Mouse (Mus musculus): Measurements from ENCODE around the gene Lurap1l. TPM values are rescaled to one million over a fixed set of nuclear protein-coding genes. Genes with fewer than 3 reads are reported as not detected.

Lurap1l gene
- polyA plus RNA-seq, 1 experiment = 0.02 TPM

GRCm38 (mm10) chr4:80934749-80935148, 24.3 kb downstream of the Lurap1l start:
- Histone ChIP-seq H3K4me3 (ENCODE audit: control insufficient read depth, low read depth, low read length) (no peak overlapping the region), H3K27ac (ENCODE audit: control insufficient read depth, insufficient read depth, low read depth, low read length) (no peak overlapping the region), H3K4me1 (ENCODE audit: control insufficient read depth, insufficient read depth, low read length) (no peaks in the 10 kb centered on the region), H3K27me3 (ENCODE audit: control insufficient read depth, insufficient read depth, low read length) (no peaks in the 10 kb centered on the region), H3K36me3 (ENCODE audit: control insufficient read depth, insufficient read depth, low read length) (no peaks in the 10 kb centered on the region)
- TF ChIP-seq CTCF (IDR thresholded peaks at IDR 0.05; ENCODE audit: control insufficient read depth, insufficient read depth, insufficient replicate concordance, low read depth, low read length) (no peak), POLR2A (IDR thresholded peaks at IDR 0.05; ENCODE audit: control insufficient read depth, low read depth, low read length) (no peak)

- H3K27ac ChIP-seq (ENCODE audit: control insufficient read depth, insufficient read depth, low read depth, low read length) = no peak overlapping the region
- TF ChIP-seq CTCF (IDR thresholded peaks at IDR 0.05; ENCODE audit: control insufficient read depth, insufficient read depth, insufficient replicate concordance, low read depth, low read length) = no peak
- TF ChIP-seq POLR2A (IDR thresholded peaks at IDR 0.05; ENCODE audit: control insufficient read depth, low read depth, low read length) = no peak
- no peak overlapping the region for H3K4me3 ChIP-seq (ENCODE audit: control insufficient read depth, low read depth, low read length)
- H3K36me3 ChIP-seq (ENCODE audit: control insufficient read depth, insufficient read depth, low read length) = no peaks in the 10 kb centered on the region
- H3K4me1 ChIP-seq (ENCODE audit: control insufficient read depth, insufficient read depth, low read length) = no peaks in the 10 kb centered on the region
- H3K27me3 ChIP-seq (ENCODE audit: control insufficient read depth, insufficient read depth, low read length) = no peaks in the 10 kb centered on the region
Observed at GRCm38 (mm10) chr4:80939115-80939514, 28.7 kb downstream of the Lurap1l start.

GRCm38 (mm10) chr4:80940946-80941345, 30.5 kb downstream of the Lurap1l start:
- H3K27me3 ChIP-seq (ENCODE audit: control insufficient read depth, insufficient read depth, low read length) = no peaks in the 10 kb centered on the region
- no peak overlapping the region for H3K27ac ChIP-seq (ENCODE audit: control insufficient read depth, insufficient read depth, low read depth, low read length)
- no peak overlapping the region for H3K4me3 ChIP-seq (ENCODE audit: control insufficient read depth, low read depth, low read length)
- TF ChIP-seq CTCF (IDR thresholded peaks at IDR 0.05; ENCODE audit: control insufficient read depth, insufficient read depth, insufficient replicate concordance, low read depth, low read length) (no peak), POLR2A (IDR thresholded peaks at IDR 0.05; ENCODE audit: control insufficient read depth, low read depth, low read length) (no peak)
- no peaks in the 10 kb centered on the region for H3K4me1 ChIP-seq (ENCODE audit: control insufficient read depth, insufficient read depth, low read length)
- no peaks in the 10 kb centered on the region for H3K36me3 ChIP-seq (ENCODE audit: control insufficient read depth, insufficient read depth, low read length)

GRCm38 (mm10) chr4:80941978-80942377, 31.5 kb downstream of the Lurap1l start:
- Histone ChIP-seq H3K4me1 (ENCODE audit: control insufficient read depth, insufficient read depth, low read length) (no peaks in the 10 kb centered on the region), H3K27ac (ENCODE audit: control insufficient read depth, insufficient read depth, low read depth, low read length) (no peak overlapping the region), H3K27me3 (ENCODE audit: control insufficient read depth, insufficient read depth, low read length) (no peaks in the 10 kb centered on the region), H3K4me3 (ENCODE audit: control insufficient read depth, low read depth, low read length) (no peak overlapping the region), H3K36me3 (ENCODE audit: control insufficient read depth, insufficient read depth, low read length) (no peaks in the 10 kb centered on the region)
- TF ChIP-seq CTCF (IDR thresholded peaks at IDR 0.05; ENCODE audit: control insufficient read depth, insufficient read depth, insufficient replicate concordance, low read depth, low read length) = no peak
- no peak for TF ChIP-seq POLR2A (IDR thresholded peaks at IDR 0.05; ENCODE audit: control insufficient read depth, low read depth, low read length)

GRCm38 (mm10) chr4:80944605-80945004, 34.2 kb downstream of the Lurap1l start:
- no peaks in the 10 kb centered on the region for H3K27me3 ChIP-seq (ENCODE audit: control insufficient read depth, insufficient read depth, low read length)
- no peak overlapping the region for H3K4me3 ChIP-seq (ENCODE audit: control insufficient read depth, low read depth, low read length)
- no peaks in the 10 kb centered on the region for H3K36me3 ChIP-seq (ENCODE audit: control insufficient read depth, insufficient read depth, low read length)
- H3K27ac ChIP-seq (ENCODE audit: control insufficient read depth, insufficient read depth, low read depth, low read length) = no peak overlapping the region
- H3K4me1 ChIP-seq (ENCODE audit: control insufficient read depth, insufficient read depth, low read length) = no peaks in the 10 kb centered on the region
- TF ChIP-seq CTCF (IDR thresholded peaks at IDR 0.05; ENCODE audit: control insufficient read depth, insufficient read depth, insufficient replicate concordance, low read depth, low read length) (no peak), POLR2A (IDR thresholded peaks at IDR 0.05; ENCODE audit: control insufficient read depth, low read depth, low read length) (no peak)

- TF ChIP-seq POLR2A (IDR thresholded peaks at IDR 0.05; ENCODE audit: control insufficient read depth, low read depth, low read length) (no peak), CTCF (IDR thresholded peaks at IDR 0.05; ENCODE audit: control insufficient read depth, insufficient read depth, insufficient replicate concordance, low read depth, low read length) (no peak)
Observed at GRCm38 (mm10) chr4:80949110-80949509, 38.7 kb downstream of the Lurap1l start.

GRCm38 (mm10) chr4:80949720-80950119, 39.3 kb downstream of the Lurap1l start:
- H3K27me3 ChIP-seq (ENCODE audit: control insufficient read depth, insufficient read depth, low read length) = no peaks in the 10 kb centered on the region

More at GRCm38 (mm10) chr4:80949110-80949509, 38.7 kb downstream of the Lurap1l start:
- H3K4me3 ChIP-seq (ENCODE audit: control insufficient read depth, low read depth, low read length) = no peak overlapping the region
- no peak overlapping the region for H3K27ac ChIP-seq (ENCODE audit: control insufficient read depth, insufficient read depth, low read depth, low read length)
- no peaks in the 10 kb centered on the region for H3K27me3 ChIP-seq (ENCODE audit: control insufficient read depth, insufficient read depth, low read length)
- H3K36me3 ChIP-seq (ENCODE audit: control insufficient read depth, insufficient read depth, low read length) = no peaks in the 10 kb centered on the region
- H3K4me1 ChIP-seq (ENCODE audit: control insufficient read depth, insufficient read depth, low read length) = no peaks in the 10 kb centered on the region

GRCm38 (mm10) chr4:80950280-80950781, 39.9 kb downstream of the Lurap1l start:
- Histone ChIP-seq H3K4me1 (ENCODE audit: control insufficient read depth, insufficient read depth, low read length) (no peaks in the 10 kb centered on the region), H3K4me3 (ENCODE audit: control insufficient read depth, low read depth, low read length) (no peak overlapping the region), H3K27ac (ENCODE audit: control insufficient read depth, insufficient read depth, low read depth, low read length) (no peak overlapping the region), H3K36me3 (ENCODE audit: control insufficient read depth, insufficient read depth, low read length) (no peaks in the 10 kb centered on the region), H3K27me3 (ENCODE audit: control insufficient read depth, insufficient read depth, low read length) (no peaks in the 10 kb centered on the region)
- no peak for TF ChIP-seq CTCF (IDR thresholded peaks at IDR 0.05; ENCODE audit: control insufficient read depth, insufficient read depth, insufficient replicate concordance, low read depth, low read length)
- TF ChIP-seq POLR2A (IDR thresholded peaks at IDR 0.05; ENCODE audit: control insufficient read depth, low read depth, low read length) = no peak

More at GRCm38 (mm10) chr4:80949720-80950119, 39.3 kb downstream of the Lurap1l start:
- Histone ChIP-seq H3K4me3 (ENCODE audit: control insufficient read depth, low read depth, low read length) (no peak overlapping the region), H3K27ac (ENCODE audit: control insufficient read depth, insufficient read depth, low read depth, low read length) (no peak overlapping the region), H3K36me3 (ENCODE audit: control insufficient read depth, insufficient read depth, low read length) (no peaks in the 10 kb centered on the region), H3K4me1 (ENCODE audit: control insufficient read depth, insufficient read depth, low read length) (no peaks in the 10 kb centered on the region)
- TF ChIP-seq CTCF (IDR thresholded peaks at IDR 0.05; ENCODE audit: control insufficient read depth, insufficient read depth, insufficient replicate concordance, low read depth, low read length) = no peak
